Mouse (Mus musculus) heart, adult 2 months (tissue): ENCODE results near the gene Btbd3.

Experiments used
- CTCF ChIP-seq: fragments of 200-600 bp; IDR thresholded peaks from 2 replicates; pipeline ENCODE4 v1.8.1; 2022; ENCODE audit warnings: antibody characterized with exemption, mild to moderate bottlenecking, moderate library complexity
- POLR2A ChIP-seq: fragments of 200-500 bp; IDR thresholded peaks from 2 replicates; pipeline ENCODE4 v1.6.1; 2011; ENCODE audit warnings: mild to moderate bottlenecking, low read depth, low read length, control low read depth; ENCODE audit not compliant: insufficient read depth

GRCm38 (mm10) chr2:138446466-138446865 lies 190.1 kb downstream of the Btbd3 start:
- TF ChIP-seq CTCF, result no peak
- no peak for TF ChIP-seq POLR2A
